Mouse (Mus musculus) heart, adult 2 months (tissue): ENCODE results near the gene Ppm1d. TPM values are rescaled to one million over a fixed set of nuclear protein-coding genes. Genes with fewer than 3 reads are reported as not detected.

Experiments used
- DNase-seq, 2 experiments: peaks; one replicate each; pipeline ENCODE4 v3.0.0; 2021
- H3K27ac ChIP-seq: fragments of 200-600 bp; 2 replicates; pipeline ENCODE4 v1.8.1; 2022
- H3K27me3 ChIP-seq: fragments of 200-500 bp; 2 replicates; pipeline ENCODE4 v1.6.1; 2012; ENCODE audit warnings: mild to moderate bottlenecking, low read length, inconsistent platforms, mixed read lengths; ENCODE audit not compliant: control insufficient read depth, insufficient read depth
- H3K36me3 ChIP-seq: fragments of 200-500 bp; 2 replicates; pipeline ENCODE4 v1.6.1; 2012; ENCODE audit warnings: low read length, inconsistent platforms; ENCODE audit not compliant: control insufficient read depth, insufficient read depth
- H3K4me1 ChIP-seq: fragments of 200-500 bp; 2 replicates; pipeline ENCODE4 v1.6.1; 2011; ENCODE audit warnings: low read length; ENCODE audit not compliant: control insufficient read depth, insufficient read depth
- H3K4me3 ChIP-seq: fragments of 200-600 bp; 2 replicates; pipeline ENCODE4 v1.8.1; 2022
- H3K79me2 ChIP-seq: fragments of 200-500 bp; replicated peaks from 2 replicates; pipeline ENCODE4 v1.6.1; 2012; ENCODE audit warnings: mild to moderate bottlenecking, inconsistent platforms, low read length, moderate library complexity, mixed read lengths; ENCODE audit not compliant: control insufficient read depth, insufficient read depth
- H3K9ac ChIP-seq: fragments of 200-500 bp; 2 replicates; pipeline ENCODE4 v1.6.1; 2012; ENCODE audit warnings: low read depth, mild to moderate bottlenecking, control low read depth, inconsistent platforms, low read length, mixed read lengths
- CTCF ChIP-seq: fragments of 200-600 bp; IDR thresholded peaks from 2 replicates; pipeline ENCODE4 v1.8.1; 2022; ENCODE audit warnings: antibody characterized with exemption, mild to moderate bottlenecking, moderate library complexity
- EP300 ChIP-seq: fragments of 200-500 bp; IDR thresholded peaks from 2 replicates; pipeline ENCODE4 v1.6.1; 2011; ENCODE audit warnings: low read depth, low read length, control low read depth; ENCODE audit not compliant: insufficient read depth
- POLR2A ChIP-seq: fragments of 200-500 bp; IDR thresholded peaks from 2 replicates; pipeline ENCODE4 v1.6.1; 2011; ENCODE audit warnings: mild to moderate bottlenecking, low read depth, low read length, control low read depth; ENCODE audit not compliant: insufficient read depth
- WGBS: fragments of 180-500 bp; shearing (Covaris S2); methylation state at CpG from one replicate; pipeline ENCODE4 v1.1.7; 2018; 5-methylcytosine and 5-hydroxymethylcytosine counted together
- intact Hi-C: fragments of 180-260 bp; cut with DNase I; formaldehyde crosslinking; loops from one replicate; pipeline ENCODE4 v1.15.1; 2025
- polyA plus RNA-seq: library from polyadenylated mRNA; depleted of rRNA; stranded (reverse); fragments of >200 nt; gene quantifications from 2 replicates; pipeline ENCODE4 v1.2.3, GENCODE M21; 2012
- total RNA-seq, 2 experiments: library from RNA; stranded (reverse); gene quantifications; 2 replicates each; pipeline ENCODE4 v1.2.3; 2021

Gene Ppm1d
- total and polyA plus RNA-seq, 3 experiments, result 2.9 to 10.2 (median 6.8) TPM

DNA sequence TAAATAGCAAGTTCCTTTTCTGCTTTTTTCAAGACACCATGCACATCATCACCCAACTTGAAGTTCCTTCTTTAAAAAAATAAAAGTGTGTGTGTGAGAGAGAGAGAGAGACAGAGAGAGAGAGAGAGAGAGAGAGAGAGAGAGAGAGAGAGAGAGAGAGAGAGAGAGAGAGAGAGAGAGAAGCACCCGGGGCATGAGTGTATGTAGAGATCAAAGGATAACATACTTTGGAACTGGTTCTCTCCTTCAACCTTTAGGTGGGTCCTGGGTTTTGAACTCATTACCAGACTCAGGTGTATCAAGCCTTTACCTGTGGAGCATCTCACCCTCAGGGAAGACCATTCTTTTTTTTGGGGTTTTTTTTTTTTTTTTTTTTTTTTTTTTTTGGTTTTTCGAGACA, 9.2 kb upstream of the Ppm1d start:
- no peaks in the 10 kb centered on the region for H3K36me3 ChIP-seq
- DNase-seq, result no peak
- no peaks in the 10 kb centered on the region for H3K79me2 ChIP-seq
- no peak overlapping the region for H3K27ac ChIP-seq
- H3K27me3 ChIP-seq, result no peaks in the 10 kb centered on the region
- WGBS, result 71% methylated on average over 2 of the region's 2 CpGs
- intact Hi-C loops, result no loop called here
- H3K4me3 ChIP-seq, result no peak overlapping the region
- TF ChIP-seq POLR2A (no peak), EP300 (no peak)
- H3K9ac ChIP-seq, result no peak overlapping the region
- H3K4me1 ChIP-seq, result no peaks in the 10 kb centered on the region

DNA sequence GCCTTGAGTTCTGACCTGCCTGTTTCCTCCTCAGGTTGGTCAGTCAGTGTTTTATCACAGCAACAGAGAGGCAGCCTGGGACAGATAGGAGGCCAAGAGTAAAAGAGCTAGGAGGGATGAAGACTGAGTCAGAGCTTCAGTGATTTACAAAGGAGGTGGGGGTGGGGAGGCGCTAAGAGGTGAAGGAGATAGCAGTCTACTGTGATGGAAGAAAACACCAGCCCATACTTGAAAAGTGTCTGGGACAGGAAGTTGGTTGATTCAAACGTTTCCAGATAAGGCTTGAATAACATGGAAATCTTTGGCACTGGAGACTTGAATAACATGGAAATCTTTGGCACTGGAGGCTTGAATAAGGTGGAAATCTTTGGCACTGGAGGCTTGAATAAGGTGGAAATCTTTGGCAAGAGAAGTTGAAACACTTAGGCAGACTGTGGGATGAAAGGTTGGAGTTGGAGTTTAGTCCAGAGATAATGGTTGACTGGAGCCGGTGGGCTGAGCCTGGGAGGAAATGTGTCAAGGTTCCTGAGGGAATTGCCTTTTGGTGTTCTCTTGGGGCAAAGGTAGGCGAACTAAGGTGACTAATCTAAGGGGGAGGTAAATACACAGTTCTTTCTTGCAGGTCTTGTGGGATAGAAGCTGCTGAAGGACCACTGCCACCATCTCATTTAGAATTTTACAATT, 4.3 kb upstream of the Ppm1d start:
- DNase-seq, result no peak
- Histone ChIP-seq H3K27me3 (no peaks in the 10 kb centered on the region), H3K36me3 (no peaks in the 10 kb centered on the region), H3K4me3 (no peak overlapping the region), H3K79me2 (no peaks in the 10 kb centered on the region), H3K27ac (no peak overlapping the region), H3K9ac (no peak overlapping the region), H3K4me1 (no peaks in the 10 kb centered on the region)
- intact Hi-C loops, result no loop called here
- WGBS, result 31% methylated on average over 4 of the region's 4 CpGs
- TF ChIP-seq EP300, result no peak
- no peak for TF ChIP-seq CTCF

- Histone ChIP-seq H3K27ac (no peak overlapping the region), H3K9ac (no peak overlapping the region), H3K27me3 (no peaks in the 10 kb centered on the region), H3K79me2 (no peaks in the 10 kb centered on the region), H3K36me3 (peaks cover 3% of the 10 kb centered on the region; the same call in 1 of the 2 replicates), H3K4me1 (peaks cover 4% of the 10 kb centered on the region), H3K4me3 (no peak overlapping the region)
- intact Hi-C loops, result no loop called here
- no peak for DNase-seq
- 0 out of 2 replicates have a peak, but pooled peaks have one; percentile 5 for TF ChIP-seq CTCF
- no peak for TF ChIP-seq POLR2A
- TF ChIP-seq EP300, result no peak
- 62% methylated on average over 2 of the region's 2 CpGs for WGBS
These were observed 2.2 kb upstream of the Ppm1d start for GRCm38 (mm10) chr11:85308799-85309198.

GRCm38 (mm10) chr11:85310407-85310712, 684 bp upstream of the Ppm1d start:
- TF ChIP-seq CTCF (no peak), EP300 (no peak), POLR2A (no peak)
- Histone ChIP-seq H3K27me3 (no peaks in the 10 kb centered on the region), H3K27ac (peak overlapping the region; percentile 93), H3K4me3 (peak overlapping the region; percentile 49), H3K79me2 (no peaks in the 10 kb centered on the region), H3K36me3 (peaks cover 3% of the 10 kb centered on the region; the same call in 1 of the 2 replicates), H3K9ac (peak overlapping the region; percentile 57), H3K4me1 (peaks cover 4% of the 10 kb centered on the region)
- WGBS, result 2% methylated on average over 15 of the region's 15 CpGs
- DNase-seq, result no peak
- intact Hi-C loops, result loop anchor here (2.0 kb wide), 2 partner anchors 42 to 76 kb away; partner anchors contain the start of genes Appbp2 and Bcas3

DNA sequence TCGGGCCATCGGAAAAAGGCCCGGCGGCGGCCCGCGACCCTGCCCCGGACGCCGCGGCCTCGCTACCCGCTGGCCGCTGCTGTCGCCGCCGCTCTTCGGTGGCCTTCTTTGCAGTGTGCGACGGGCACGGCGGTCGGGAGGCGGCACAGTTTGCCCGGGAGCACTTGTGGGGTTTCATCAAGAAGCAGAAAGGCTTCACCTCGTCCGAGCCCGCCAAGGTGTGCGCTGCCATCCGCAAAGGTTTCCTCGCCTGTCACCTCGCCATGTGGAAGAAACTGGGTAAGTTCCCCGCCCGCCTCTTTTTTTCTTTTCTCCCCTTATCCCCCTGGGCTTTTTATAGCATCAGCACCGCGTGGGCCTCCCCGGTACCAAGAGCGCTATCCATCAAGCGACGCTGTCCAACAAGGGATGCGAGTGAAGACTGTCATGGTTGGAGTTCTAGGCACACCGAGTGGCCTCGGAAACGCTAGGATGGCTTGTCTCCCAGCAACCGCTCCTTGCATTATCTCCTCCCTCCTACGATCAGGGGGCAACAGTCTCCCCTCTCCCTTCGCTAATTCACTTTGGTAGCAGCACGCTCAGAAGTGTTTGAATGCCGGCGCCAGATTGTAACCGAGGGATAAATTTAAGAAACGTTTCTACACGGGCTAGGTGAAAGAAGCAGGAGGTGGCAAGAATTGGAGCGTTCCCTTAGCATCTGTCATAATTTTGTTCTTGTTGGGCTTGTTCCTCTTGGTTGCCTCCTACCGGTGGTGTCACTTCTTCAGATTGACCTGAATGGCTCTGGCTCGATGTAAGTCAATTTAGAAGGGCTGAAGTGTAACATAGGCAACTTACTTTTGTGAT, 824 bp downstream of the Ppm1d start:
- H3K4me3 ChIP-seq, result peak overlapping the region; percentile 87
- TF ChIP-seq EP300 (no peak), CTCF (peak; percentile 73)
- H3K36me3 ChIP-seq, result peaks cover 5% of the 10 kb centered on the region; the same call in 1 of the 2 replicates
- peak overlapping the region; percentile 91 for H3K9ac ChIP-seq
- H3K27ac ChIP-seq, result peak overlapping the region; percentile 98
- under 1% methylated on average over 56 of the region's 56 CpGs for WGBS
- no peaks in the 10 kb centered on the region for H3K79me2 ChIP-seq
- peaks cover 4% of the 10 kb centered on the region for H3K4me1 ChIP-seq
- no peaks in the 10 kb centered on the region for H3K27me3 ChIP-seq
- intact Hi-C loops, result loop anchor here (1.0 to 2.0 kb wide), 3 partner anchors 41 to 172 kb away; partner anchors contain the start of genes Appbp2, Bcas3 and Usp32
- peak; percentile 47 to 62 for DNase-seq

DNA sequence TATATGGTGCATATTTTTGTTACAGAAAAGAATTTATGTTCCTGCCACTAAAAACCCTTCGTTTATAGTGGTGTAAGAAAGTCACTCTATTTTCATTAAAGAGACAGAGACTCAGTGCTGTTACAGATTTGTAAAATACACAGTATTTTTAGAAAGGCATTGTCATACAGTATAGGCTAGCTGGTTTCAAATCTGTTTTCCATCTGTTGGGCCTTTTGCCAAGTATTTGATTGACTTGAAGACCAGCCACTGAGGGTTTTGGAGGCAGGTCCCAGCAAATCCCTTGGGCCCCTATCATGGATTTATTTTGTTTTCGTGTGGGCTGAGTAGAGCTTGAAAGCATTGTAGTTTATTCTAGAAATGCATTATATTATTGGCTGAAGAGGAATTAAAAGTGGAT, 1.8 kb downstream of the Ppm1d start:
- TF ChIP-seq POLR2A, result 0 out of 2 replicates have a peak, but pooled peaks have one; percentile 21
- TF ChIP-seq CTCF, result no peak
- TF ChIP-seq EP300, result 0 out of 2 replicates have a peak, but pooled peaks have one; percentile 21
- Histone ChIP-seq H3K9ac (no peak overlapping the region), H3K36me3 (peaks cover 5% of the 10 kb centered on the region; the same call in 1 of the 2 replicates), H3K4me1 (peaks cover 4% of the 10 kb centered on the region), H3K27ac (peak overlapping the region; percentile 98), H3K27me3 (no peaks in the 10 kb centered on the region), H3K79me2 (no peaks in the 10 kb centered on the region), H3K4me3 (peak overlapping the region; percentile 87)
- DNase-seq, result peak; percentile 79 to 81
- 11% methylated on average over 2 of the region's 2 CpGs for WGBS
- intact Hi-C loops, result no loop called here
